11 mouse cellular contexts compared by ENCODE assay signal in the genomic region with DNA sequence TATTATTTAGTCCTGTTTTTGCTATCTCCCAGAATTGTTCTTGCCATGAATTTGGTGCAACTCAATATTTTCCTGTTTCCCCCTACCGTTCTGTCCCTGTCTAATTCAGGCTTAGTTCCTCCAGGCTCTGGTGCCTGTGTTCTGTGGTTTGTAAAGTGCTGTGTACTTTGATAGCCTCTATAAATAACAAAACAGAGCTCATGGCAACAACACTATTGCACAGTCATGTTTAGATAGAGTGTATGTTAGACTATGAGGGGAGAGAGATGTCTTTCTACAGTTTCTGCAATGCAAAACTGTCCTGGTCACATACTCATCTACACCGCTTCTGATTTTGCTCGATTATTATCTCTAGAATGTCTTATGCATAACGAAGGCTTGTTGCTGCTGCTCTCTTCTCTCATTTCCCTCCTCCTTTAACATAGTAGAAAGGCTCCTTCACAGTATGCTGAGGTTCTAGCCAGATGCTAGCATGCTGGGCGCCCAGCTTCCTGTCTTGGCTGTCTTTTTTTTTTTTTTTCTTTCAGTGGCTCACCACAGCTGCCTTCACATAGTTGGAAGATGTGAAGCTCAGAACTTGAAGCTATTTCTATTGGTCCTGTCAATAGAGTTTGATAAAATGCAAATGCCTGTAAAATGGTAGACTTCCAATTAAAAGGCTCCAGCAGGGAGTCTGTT.
DNase-seq lines count a peak whose midpoint lies in the region; ATAC-seq and TF ChIP-seq lines count a peak whose summit lies in the region.
"Had no signal": no experiment of that assay in that cellular context is flagged by ENCODE, and none has a peak within 500 bp of the region (broad histone marks: within the 10 kb centered on the region; RNA-seq: fewer than 3 reads in every experiment).

No protein-coding gene starts in this region.

- no peaks in the 10 kb centered on the region for H3K36me3 ChIP-seq in hindbrain, embryonic 15.5 days
- no peaks in the 10 kb centered on the region for H3K36me3 ChIP-seq in hindbrain, postnatal 0 days (ENCODE audit: insufficient read depth, low read length)
- peaks cover 30 to 82% of the 10 kb centered on the region in 2 experiments for H3K36me3 ChIP-seq in CH12.LX (replicated peaks in 1 of 2; ENCODE audit: control insufficient read depth in 1 of 2, insufficient read depth in 1 of 2, low read length in 1 of 2)

- 0 out of 2 replicates have a peak overlapping the region, but pooled peaks have one; percentile 2 for H3K27ac ChIP-seq in hindbrain, embryonic 15.5 days (replicated peaks)
- no peak overlapping the region for H3K27ac ChIP-seq in hindbrain, postnatal 0 days
- H3K27ac ChIP-seq in CH12.LX (ENCODE audit: insufficient read depth, low read depth): no peak overlapping the region
- H3K27ac ChIP-seq: limb, embryonic 10.5 days; liver, embryonic 14.5 days had no signal

- TF ChIP-seq RAD21 in CH12.LX (IDR thresholded peaks at IDR 0.05; ENCODE audit: low read depth, low read length): no peak

- H3K4me1 ChIP-seq in hindbrain, embryonic 15.5 days (replicated peaks): 0 out of 2 replicates have a peak, but pooled peaks cover 4% of the 10 kb centered on the region
- no peaks in the 10 kb centered on the region for H3K4me1 ChIP-seq in hindbrain, postnatal 0 days (ENCODE audit: insufficient read depth, low read length)
- H3K4me1 ChIP-seq in CH12.LX (ENCODE audit: control insufficient read depth in 1 of 2, insufficient read depth in 2 of 2): peaks cover 4 to 18% of the 10 kb centered on the region in 2 experiments; a peak in 3 of 4 replicates

- no peak overlapping the region for H3K4me3 ChIP-seq in hindbrain, embryonic 15.5 days
- H3K4me3 ChIP-seq in hindbrain, postnatal 0 days (ENCODE audit: low read length): no peak overlapping the region
- no peak overlapping the region for H3K4me3 ChIP-seq in CH12.LX (replicated peaks in 1 of 3; ENCODE audit: low read depth in 2 of 3, low read length in 2 of 3, poor library complexity in 1 of 3)
- H3K4me3 ChIP-seq: erythroblast, embryonic 14.5 days; limb, embryonic 10.5 days had no signal

- H3K9ac ChIP-seq in hindbrain, embryonic 15.5 days: no peak overlapping the region
- no peak overlapping the region for H3K9ac ChIP-seq in hindbrain, postnatal 0 days (replicated peaks; ENCODE audit: low read length)
- H3K9ac ChIP-seq in CH12.LX (ENCODE audit: insufficient read depth, low read depth): no peak overlapping the region
- H3K9ac ChIP-seq: liver, embryonic 14.5 days had no signal

- no peak for DNase-seq in hindbrain, postnatal 0 days (ENCODE audit: low spot score)
- DNase-seq in CH12.LX (ENCODE audit: extremely low read depth): peak; percentile 17
- DNase-seq in thymus, postnatal 25 days: peak; percentile 57
- DNase-seq in frontal cortex, postnatal 14 days (ENCODE audit: low spot score in 2 of 2): no peak
- no peak for DNase-seq in frontal cortex, adult 2 months (ENCODE audit: extremely low spot score in 1 of 2, low spot score in 1 of 2)
- DNase-seq: adrenal gland, postnatal 14 days had no signal

- TF ChIP-seq EP300 in CH12.LX (IDR thresholded peaks at IDR 0.05; ENCODE audit: low read length): no peak

- H3K79me2 ChIP-seq in CH12.LX (replicated peaks; ENCODE audit: control insufficient read depth, extremely low read depth, insufficient read depth, poor library complexity, severe bottlenecking): peaks cover 40% of the 10 kb centered on the region

- H3K4me2 ChIP-seq in hindbrain, embryonic 15.5 days: no peak overlapping the region
- no peak overlapping the region for H3K4me2 ChIP-seq in hindbrain, postnatal 0 days (ENCODE audit: low read depth, low read length)
- H3K4me2 ChIP-seq in CH12.LX (ENCODE audit: insufficient read depth, low read depth, poor library complexity, severe bottlenecking): no peak overlapping the region

- dilution Hi-C loops in CH12.LX (cut with MboI; ENCODE audit: extremely low pct_ligation_motif_present, extremely low pct_unique_long_range_greater_than_20kb, low sequenced_read_pairs): no loop called here

- in situ Hi-C loops in CH12.LX (cut with MboI; ENCODE audit: low pct_ligation_motif_present, low pct_unique_long_range_greater_than_20kb, low sequenced_read_pairs): no loop called here

- no peaks in the 10 kb centered on the region for H3K27me3 ChIP-seq in hindbrain, embryonic 15.5 days
- H3K27me3 ChIP-seq in hindbrain, postnatal 0 days (ENCODE audit: insufficient read depth, low read length): no peaks in the 10 kb centered on the region
- H3K27me3 ChIP-seq in CH12.LX (replicated peaks): no peaks in the 10 kb centered on the region

- H3K9me3 ChIP-seq in hindbrain, embryonic 15.5 days: no peaks in the 10 kb centered on the region
- no peaks in the 10 kb centered on the region for H3K9me3 ChIP-seq in hindbrain, postnatal 0 days (ENCODE audit: low read length)
- no peaks in the 10 kb centered on the region for H3K9me3 ChIP-seq in CH12.LX (replicated peaks; ENCODE audit: low read length)
- H3K9me3 ChIP-seq: limb, embryonic 10.5 days had no signal

- no peak for TF ChIP-seq POLR2A in CH12.LX (IDR thresholded peaks at IDR 0.05; ENCODE audit: low read depth, low read length)

- no peak for TF ChIP-seq CTCF in hindbrain, postnatal 0 days (IDR thresholded peaks at IDR 0.05; ENCODE audit: low read depth)
- no peak for TF ChIP-seq CTCF in CH12.LX (conservative IDR thresholded peaks at IDR 0.05 in 1 of 2, IDR thresholded peaks at IDR 0.05 in 1 of 2; ENCODE audit: low read depth in 2 of 2, low read length in 2 of 2)

- WGBS in hindbrain, embryonic 15.5 days: 83% methylated on average over 5 of the region's 5 CpGs
- WGBS in hindbrain, postnatal 0 days: 73% methylated on average over 5 of the region's 5 CpGs

- ATAC-seq in hindbrain, embryonic 15.5 days (ENCODE audit: low FRiP score, low read depth): no peak
- ATAC-seq in hindbrain, postnatal 0 days: no peak
- peak; percentile 49 for ATAC-seq in megakaryocyte, adult 5-6 weeks (ENCODE audit: poor library complexity, severe bottlenecking)

TF ChIP-seq in CH12.LX, 34 proteins besides CTCF, POLR2A, EP300 and RAD21:
- TF ChIP-seq ZNF384 (IDR thresholded peaks at IDR 0.05; ENCODE audit: low read depth, low read length) (peak; percentile 85), HCFC1 (IDR thresholded peaks at IDR 0.05; ENCODE audit: low read depth, low read length) (no peak)

Comparison
In these comparisons a context has a peak if more than half of its experiments do, and no peak if none do; other contexts are left out.
1. DNase-seq: peak in CH12.LX (single experiment) and thymus, postnatal 25 days (single experiment); none in hindbrain, postnatal 0 days (single experiment), frontal cortex, postnatal 14 days (0 of 2) and frontal cortex, adult 2 months (0 of 2).